Mouse (Mus musculus): ENCODE data around the gene Art3. TPM values are rescaled to one million over a fixed set of nuclear protein-coding genes. Genes with fewer than 3 reads are reported as not detected.

Art3 gene
- 9.0 and 9.7 TPM in 2 replicates for polyA plus RNA-seq (2016; fragmentation: Nextera tagmentation; extraction: Ambion mirVana)

DNA sequence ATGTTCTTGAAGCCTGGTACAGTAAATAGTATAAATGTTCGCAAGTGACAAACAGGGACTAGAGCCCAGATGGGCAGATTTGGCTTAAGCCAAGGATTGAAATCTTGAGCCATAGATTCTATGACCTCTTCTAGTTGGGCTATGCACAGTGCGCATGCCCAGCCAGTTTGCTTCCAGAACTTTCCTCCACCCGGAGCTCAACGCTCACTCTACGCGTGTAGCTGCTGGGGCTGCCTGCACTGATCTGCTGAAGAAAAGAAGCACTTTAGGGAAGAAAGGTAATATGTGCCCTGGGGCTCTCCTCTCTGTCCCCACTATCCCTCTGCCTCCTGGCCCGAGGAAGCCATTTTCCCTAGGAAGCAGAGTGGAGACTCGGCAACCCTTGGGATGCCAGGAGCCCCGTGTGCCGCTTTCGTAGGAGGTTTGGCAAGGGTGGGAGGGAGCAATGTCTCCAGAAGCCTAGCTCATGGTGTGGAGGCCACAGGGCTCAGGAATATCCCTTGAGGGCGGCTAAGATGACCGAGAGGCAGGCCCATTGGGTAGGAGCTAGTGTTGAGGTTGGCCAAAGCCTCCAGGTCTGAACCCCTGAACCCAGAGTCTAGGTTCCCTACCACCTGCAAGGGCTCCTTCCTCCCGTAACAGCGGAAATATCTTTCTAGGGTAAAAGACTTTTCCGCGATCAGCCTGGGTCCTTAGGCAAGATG, at the start of gene Art3:
Gene Art3 (plus strand): TSS at position 193 of the 704 bp plus-strand sequence.
- Histone ChIP-seq H3K27me3 (replicated peaks) (no peaks in the 10 kb centered on the region), H3K4me3 (no peak within 1 kb of the TSS), H3K4me2 (replicated peaks) (no peak within 1 kb of the TSS), H3K27ac (no peak within 1 kb of the TSS), H3K4me1 (no peaks in the 10 kb centered on the region), H3K36me3 (no peaks in the 10 kb centered on the region), H3K9ac (no peak within 1 kb of the TSS), H3K9me3 (no peaks in the 10 kb centered on the region)
- 93% methylated on average over 17 of the region's 17 CpGs for WGBS
- ATAC-seq (ENCODE audit: low FRiP score, low read depth): no peak

DNA sequence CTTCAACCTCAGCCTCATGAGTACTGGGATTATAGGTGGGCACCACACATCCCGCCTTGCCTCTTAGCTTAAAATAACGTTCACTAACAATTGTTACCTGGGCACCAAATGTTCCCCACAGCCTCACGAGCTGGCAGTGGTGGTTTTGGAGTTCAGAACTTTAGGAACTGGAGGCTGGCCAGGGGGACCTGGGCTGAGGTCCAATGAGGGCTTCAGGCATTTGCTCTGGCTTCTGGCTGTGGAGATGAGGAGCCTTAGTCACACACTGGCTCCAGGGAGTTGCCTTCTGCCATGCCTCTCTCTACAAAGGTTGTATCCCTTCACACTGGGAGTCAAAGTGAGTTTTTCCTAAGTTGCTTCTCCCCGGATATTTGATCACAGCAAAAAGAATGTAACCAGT, 49.1 kb upstream of the Art3 start:
- H3K9me3 ChIP-seq: no peaks in the 10 kb centered on the region
- 86% methylated on average over 4 of the region's 4 CpGs for WGBS
- no peak overlapping the region for H3K9ac ChIP-seq
- H3K4me2 ChIP-seq (replicated peaks): no peak overlapping the region
- no peaks in the 10 kb centered on the region for H3K4me1 ChIP-seq
- ATAC-seq (ENCODE audit: low FRiP score, low read depth): no peak
- no peak overlapping the region for H3K27ac ChIP-seq
- peaks cover 21% of the 10 kb centered on the region for H3K36me3 ChIP-seq
- no peaks in the 10 kb centered on the region for H3K27me3 ChIP-seq (replicated peaks)
- no peak overlapping the region for H3K4me3 ChIP-seq

DNA sequence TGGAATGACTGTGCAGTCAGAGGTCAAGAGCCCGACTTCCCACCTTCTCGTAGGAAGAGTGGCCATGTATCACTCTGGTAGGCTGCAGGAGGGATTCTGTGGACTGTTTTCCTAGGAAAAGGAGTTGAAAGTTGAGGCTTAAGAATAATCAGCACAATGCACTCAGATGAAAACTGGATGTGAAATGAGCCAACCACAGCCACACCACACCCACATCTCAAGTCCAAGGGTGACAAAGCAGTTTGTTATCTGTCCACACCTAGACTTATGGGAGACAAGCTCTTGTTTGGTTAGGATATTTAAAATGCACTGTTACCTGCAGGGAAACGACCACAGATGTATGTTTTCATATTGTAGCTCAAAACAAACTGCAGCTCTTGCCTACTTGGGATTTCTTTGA, 48.5 kb upstream of the Art3 start:
- 63% methylated on average over 3 of the region's 3 CpGs for WGBS
- Histone ChIP-seq H3K4me2 (replicated peaks) (no peak overlapping the region), H3K4me3 (no peak overlapping the region), H3K36me3 (peaks cover 26% of the 10 kb centered on the region), H3K4me1 (no peaks in the 10 kb centered on the region), H3K9ac (no peak overlapping the region), H3K27me3 (replicated peaks) (no peaks in the 10 kb centered on the region), H3K27ac (no peak overlapping the region), H3K9me3 (no peaks in the 10 kb centered on the region)
- no peak for ATAC-seq (ENCODE audit: low FRiP score, low read depth)

DNA sequence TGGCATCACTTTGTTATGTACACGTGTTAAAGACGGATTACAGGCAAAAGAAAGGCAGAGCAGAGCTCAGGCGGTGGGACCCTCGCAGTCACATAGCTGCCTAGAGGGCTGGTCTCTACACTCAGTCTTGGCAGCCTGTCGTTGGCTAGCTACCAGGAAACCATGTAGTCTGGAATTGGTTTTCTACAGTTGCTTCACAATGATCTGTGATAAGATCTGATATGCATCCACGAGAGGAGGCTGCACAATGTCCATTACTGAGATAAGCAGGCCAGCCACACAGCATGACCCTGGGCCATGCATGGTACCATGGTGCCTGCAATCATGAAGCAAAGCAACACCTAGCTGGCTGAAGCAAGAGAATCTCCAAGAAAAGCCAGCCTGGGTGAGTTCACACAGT, 43.8 kb upstream of the Art3 start:
- no peaks in the 10 kb centered on the region for H3K9me3 ChIP-seq
- no peaks in the 10 kb centered on the region for H3K27me3 ChIP-seq (replicated peaks)
- no peak overlapping the region for H3K4me3 ChIP-seq
- ATAC-seq (ENCODE audit: low FRiP score, low read depth): no peak
- H3K4me2 ChIP-seq (replicated peaks): no peak overlapping the region
- peaks cover 69% of the 10 kb centered on the region for H3K36me3 ChIP-seq
- WGBS: 92% methylated on average over 6 of the region's 6 CpGs
- H3K4me1 ChIP-seq: no peaks in the 10 kb centered on the region
- H3K9ac ChIP-seq: no peak overlapping the region
- no peak overlapping the region for H3K27ac ChIP-seq

DNA sequence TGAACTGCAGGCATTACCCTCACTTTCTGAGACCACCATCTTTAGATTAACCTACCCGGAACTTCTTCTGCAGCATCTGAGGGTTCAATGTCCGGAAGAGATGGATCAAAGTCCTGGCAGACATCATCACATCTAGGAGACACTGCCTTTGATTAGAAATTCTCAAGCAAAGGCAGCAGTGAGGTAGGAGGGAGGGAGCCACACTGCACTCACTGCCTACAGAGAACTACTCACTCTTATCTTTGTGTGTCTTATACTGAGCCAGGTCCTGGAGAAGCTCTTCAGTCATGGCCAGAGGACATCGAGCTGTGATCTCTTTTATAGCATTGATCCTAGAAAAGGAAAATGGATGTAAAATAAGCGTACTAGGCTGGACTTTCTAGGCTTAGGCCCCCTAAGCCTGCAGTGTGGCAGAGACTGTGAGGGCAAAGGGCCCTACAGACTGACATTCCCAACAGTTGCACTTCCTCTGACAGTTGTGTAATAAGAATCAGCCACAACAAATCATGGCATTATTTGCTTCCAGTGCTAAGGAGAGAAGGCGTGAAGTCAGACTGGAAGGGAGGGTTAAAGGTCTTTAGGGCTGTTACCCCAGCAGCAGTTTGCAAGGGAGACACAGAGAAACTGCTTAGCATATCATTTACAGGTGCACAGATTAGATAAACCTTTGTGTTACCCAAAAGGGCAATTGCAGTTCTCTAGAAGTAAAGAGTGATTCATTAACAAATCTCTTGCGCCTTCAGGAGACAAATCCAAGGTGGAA, 39.8 kb upstream of the Art3 start:
- no peak overlapping the region for H3K4me3 ChIP-seq
- no peaks in the 10 kb centered on the region for H3K27me3 ChIP-seq (replicated peaks)
- no peak overlapping the region for H3K9ac ChIP-seq
- no peak for ATAC-seq (ENCODE audit: low FRiP score, low read depth)
- H3K4me2 ChIP-seq (replicated peaks): no peak overlapping the region
- 93% methylated on average over 6 of the region's 6 CpGs for WGBS
- H3K27ac ChIP-seq: no peak overlapping the region
- peaks cover 85% of the 10 kb centered on the region for H3K36me3 ChIP-seq
- no peaks in the 10 kb centered on the region for H3K9me3 ChIP-seq
- no peaks in the 10 kb centered on the region for H3K4me1 ChIP-seq

DNA sequence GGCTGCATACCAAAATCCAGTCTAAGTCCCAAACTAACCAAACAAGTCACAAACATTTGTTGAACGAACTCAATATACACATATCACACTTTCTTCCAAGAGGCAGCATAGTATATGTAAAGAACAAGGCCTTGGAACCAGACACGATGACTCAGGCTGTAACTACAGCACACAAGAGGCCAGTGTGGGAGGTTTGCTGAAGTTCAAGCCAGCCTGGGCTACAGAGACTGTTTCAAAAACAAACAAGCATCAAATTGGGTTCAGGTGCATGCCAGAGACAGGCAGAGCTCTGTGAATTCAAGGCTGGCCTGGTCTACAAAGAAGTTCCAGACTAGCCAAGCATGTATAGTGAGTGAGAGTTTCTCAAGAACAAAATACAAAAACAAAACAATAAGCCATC, 37.1 kb upstream of the Art3 start:
- Histone ChIP-seq H3K4me1 (no peaks in the 10 kb centered on the region), H3K27ac (no peak overlapping the region), H3K36me3 (peaks cover 87% of the 10 kb centered on the region), H3K4me3 (no peak overlapping the region), H3K27me3 (replicated peaks) (no peaks in the 10 kb centered on the region), H3K9me3 (no peaks in the 10 kb centered on the region), H3K4me2 (replicated peaks) (no peak overlapping the region), H3K9ac (no peak overlapping the region)
- no peak for ATAC-seq (ENCODE audit: low FRiP score, low read depth)
- 92% methylated on average over 2 of the region's 2 CpGs for WGBS

DNA sequence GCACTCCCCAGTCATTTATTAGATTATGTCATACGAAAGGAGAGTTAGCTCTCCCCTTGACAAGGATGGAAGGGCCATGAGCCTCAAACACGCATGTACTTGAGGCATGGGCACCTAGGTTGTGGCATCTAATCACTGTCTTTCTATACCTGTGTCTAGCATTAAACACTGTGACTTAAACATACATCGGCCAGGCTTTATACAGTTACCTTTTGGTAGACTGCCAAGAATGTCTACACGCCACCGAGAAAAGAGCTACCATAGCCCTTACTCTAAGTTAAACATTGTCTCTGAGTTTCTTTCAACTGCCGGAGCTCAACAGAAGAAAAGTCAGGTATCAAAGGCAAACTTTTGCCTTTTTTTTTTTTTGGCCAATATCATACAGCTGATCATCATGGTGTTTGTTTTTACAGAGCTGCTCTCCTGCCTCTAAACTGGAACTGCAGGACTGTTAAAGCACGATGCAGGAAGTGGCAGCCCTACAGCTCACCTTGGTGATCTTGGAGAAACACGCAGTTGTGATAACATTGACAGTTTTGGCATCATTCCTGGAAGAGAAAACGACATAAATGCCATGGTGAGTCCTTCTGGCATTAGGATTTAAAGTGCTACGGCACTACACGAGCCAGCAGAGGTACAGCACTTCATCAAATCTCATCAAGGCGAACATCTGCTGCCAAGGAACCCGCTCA, 29.3 kb upstream of the Art3 start:
- Histone ChIP-seq H3K4me3 (no peak overlapping the region), H3K9ac (no peak overlapping the region), H3K27me3 (replicated peaks) (no peaks in the 10 kb centered on the region), H3K27ac (no peak overlapping the region), H3K36me3 (peaks cover 77% of the 10 kb centered on the region), H3K4me2 (replicated peaks) (no peak overlapping the region), H3K9me3 (no peaks in the 10 kb centered on the region), H3K4me1 (no peaks in the 10 kb centered on the region)
- no peak for ATAC-seq (ENCODE audit: low FRiP score, low read depth)
- 93% methylated on average over 13 of the region's 13 CpGs for WGBS

DNA sequence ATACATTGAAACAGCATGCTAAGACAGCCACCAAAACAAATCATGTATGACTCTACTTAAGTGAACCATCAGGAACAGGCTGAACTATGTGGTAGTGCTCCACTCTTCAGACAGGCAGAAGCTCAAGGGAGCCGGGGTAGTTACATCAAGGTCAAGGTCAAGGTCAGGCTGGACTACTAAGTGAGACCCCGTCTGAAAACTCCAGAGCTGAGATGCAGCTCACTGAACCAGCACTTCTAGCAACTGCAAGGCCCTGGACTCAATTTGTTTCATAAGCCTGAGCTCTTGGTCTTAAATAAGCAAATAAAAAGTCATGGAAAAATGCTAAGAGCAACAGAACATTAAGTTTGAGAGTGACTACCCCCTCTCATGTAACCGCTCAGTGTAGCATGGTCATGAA, 27.3 kb upstream of the Art3 start:
- peaks cover 61% of the 10 kb centered on the region for H3K36me3 ChIP-seq
- peaks cover 10% of the 10 kb centered on the region for H3K4me1 ChIP-seq
- H3K27me3 ChIP-seq (replicated peaks): no peaks in the 10 kb centered on the region
- H3K4me2 ChIP-seq (replicated peaks): no peak overlapping the region
- H3K9me3 ChIP-seq: no peaks in the 10 kb centered on the region
- no peak overlapping the region for H3K4me3 ChIP-seq
- WGBS: 85% methylated on average over 3 of the region's 3 CpGs
- no peak overlapping the region for H3K9ac ChIP-seq
- no peak for ATAC-seq (ENCODE audit: low FRiP score, low read depth)
- H3K27ac ChIP-seq: no peak overlapping the region

DNA sequence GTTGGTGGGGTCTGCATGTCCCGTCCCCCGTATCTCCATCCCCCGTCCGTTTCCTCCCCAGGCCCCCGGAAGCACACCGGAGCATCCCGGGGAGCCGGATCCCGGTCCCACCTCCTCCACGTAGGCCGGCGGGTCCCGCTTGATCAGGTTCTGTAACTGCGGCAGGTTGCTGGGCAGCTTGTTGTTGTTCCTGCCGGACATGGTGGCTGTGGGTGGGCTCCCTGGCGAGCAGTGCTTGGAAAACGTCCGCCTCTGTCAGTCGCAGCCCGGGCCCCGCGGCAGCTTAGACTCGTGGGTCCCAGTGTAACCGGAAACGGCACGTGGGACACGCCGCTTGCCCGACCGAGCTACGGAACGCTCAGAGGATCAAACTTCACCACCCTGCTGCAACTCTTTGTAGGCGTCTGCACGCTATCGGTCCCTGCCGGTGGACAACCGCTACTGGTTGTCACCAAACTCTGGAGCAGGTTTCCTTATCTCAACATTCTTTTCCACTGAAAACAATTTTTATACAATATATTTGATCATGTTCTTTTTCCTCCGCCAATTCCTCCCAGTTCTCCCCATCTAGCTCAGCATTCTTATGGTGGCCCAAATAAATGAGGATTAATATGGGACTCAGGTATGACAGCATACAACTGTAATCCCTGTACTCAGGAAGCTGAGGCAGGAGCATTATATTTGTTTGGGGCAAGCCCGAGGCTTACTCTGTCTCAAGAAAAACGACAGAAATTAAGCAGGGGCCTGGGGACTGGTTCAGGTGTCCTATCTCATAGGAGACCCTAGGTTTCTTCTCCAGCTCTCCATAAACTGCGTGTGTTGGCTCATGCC, 21.7 kb upstream of the Art3 start, which contains the start of gene Sdad1:
Gene Sdad1 (minus strand): TSS at position 799 of the 831 bp plus-strand sequence.
- WGBS: 2% methylated on average over 41 of the region's 41 CpGs

DNA sequence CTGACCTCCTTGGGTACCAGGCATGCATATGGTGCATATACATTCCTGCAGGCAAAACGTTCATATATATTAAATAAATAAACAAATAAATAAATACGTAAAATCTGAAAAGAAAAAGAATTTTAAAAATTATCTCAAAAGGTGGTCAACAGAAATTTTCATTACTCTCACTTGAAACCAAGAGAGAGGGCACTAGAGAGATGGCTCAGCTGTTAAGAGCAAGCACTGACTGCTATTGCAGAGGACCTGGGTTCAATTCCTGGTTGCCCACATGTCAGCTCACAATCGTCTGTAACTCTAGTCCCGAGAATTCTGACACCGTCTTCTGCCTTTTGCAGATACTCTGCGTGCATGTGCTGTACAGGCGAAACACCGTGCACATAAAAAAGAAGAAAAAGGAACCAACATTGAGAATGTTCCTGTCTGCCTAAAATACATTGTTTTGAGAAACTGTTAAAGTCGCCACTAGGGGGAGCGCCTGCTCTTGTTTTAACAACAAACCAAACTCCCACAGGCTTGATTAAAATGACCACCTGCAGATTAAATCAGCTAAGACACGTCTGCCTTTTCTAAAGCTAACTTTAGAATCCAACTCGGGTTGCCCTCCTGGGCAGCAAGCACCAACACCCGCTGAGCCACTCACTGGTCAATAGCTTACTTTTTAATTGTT, 19.4 kb upstream of the Art3 start:
- H3K4me2 ChIP-seq (replicated peaks): no peak overlapping the region
- no peaks in the 10 kb centered on the region for H3K27me3 ChIP-seq (replicated peaks)
- no peak overlapping the region for H3K27ac ChIP-seq
- ATAC-seq (ENCODE audit: low FRiP score, low read depth): no peak
- H3K4me1 ChIP-seq: peaks cover 11% of the 10 kb centered on the region
- no peak overlapping the region for H3K4me3 ChIP-seq
- H3K9me3 ChIP-seq: no peaks in the 10 kb centered on the region
- H3K36me3 ChIP-seq: no peaks in the 10 kb centered on the region
- H3K9ac ChIP-seq: no peak overlapping the region
- 14% methylated on average over 13 of the region's 13 CpGs for WGBS

More for the DNA sequence above, 21.7 kb upstream of the Art3 start, which contains the start of gene Sdad1:
- H3K4me3 ChIP-seq: peak within 1 kb of the TSS; percentile 92
- H3K9me3 ChIP-seq: no peaks in the 10 kb centered on the region
- H3K27ac ChIP-seq: peak within 1 kb of the TSS; percentile 42; the same call in 1 of the 2 replicates
- H3K4me2 ChIP-seq (replicated peaks): peak within 1 kb of the TSS; percentile 87
- ATAC-seq (ENCODE audit: low FRiP score, low read depth): peak; percentile 94
- H3K27me3 ChIP-seq (replicated peaks): no peaks in the 10 kb centered on the region
- H3K4me1 ChIP-seq: peaks cover 11% of the 10 kb centered on the region
- H3K36me3 ChIP-seq: peaks cover 9% of the 10 kb centered on the region
- H3K9ac ChIP-seq: peak within 1 kb of the TSS; percentile 82

DNA sequence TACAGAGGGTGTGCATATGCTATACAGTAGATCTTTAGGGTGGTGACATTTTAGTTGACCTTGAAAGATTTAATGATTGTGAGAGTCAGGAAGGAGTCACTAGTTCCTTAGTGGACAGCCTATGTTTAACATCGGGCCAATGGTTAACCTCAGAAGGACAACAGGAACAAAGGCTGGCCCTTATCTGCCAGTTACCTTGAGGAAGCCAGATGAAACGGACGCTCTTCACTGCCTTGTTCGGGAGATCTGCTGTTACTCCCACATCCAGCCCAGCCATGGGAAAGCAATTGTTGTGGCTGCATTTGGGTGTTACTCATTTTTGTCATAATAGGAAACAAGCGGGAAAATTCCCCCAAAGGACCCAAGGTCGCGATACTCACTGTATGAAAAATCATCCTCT, 17.9 kb upstream of the Art3 start:
- no peak for ATAC-seq (ENCODE audit: low FRiP score, low read depth)
- no peaks in the 10 kb centered on the region for H3K36me3 ChIP-seq
- 76% methylated on average over 7 of the region's 7 CpGs for WGBS
- H3K9ac ChIP-seq: no peak overlapping the region
- peaks cover 6% of the 10 kb centered on the region for H3K4me1 ChIP-seq
- no peak overlapping the region for H3K4me3 ChIP-seq
- no peak overlapping the region for H3K4me2 ChIP-seq (replicated peaks)
- no peaks in the 10 kb centered on the region for H3K9me3 ChIP-seq
- no peaks in the 10 kb centered on the region for H3K27me3 ChIP-seq (replicated peaks)
- H3K27ac ChIP-seq: no peak overlapping the region

Data from neural tube, embryonic 12.5 days (tissue).